Mouse (Mus musculus) heart, embryonic 16.5 days (tissue): Measurements from ENCODE around the gene Tcam1. TPM values are rescaled to one million over a fixed set of nuclear protein-coding genes. Genes with fewer than 3 reads are reported as not detected.

ENCODE experiments used
- ATAC-seq: fragments of 200-750 bp; cut with Nextera tagmentation; replicated peaks from 2 replicates; pipeline ENCODE4 v1.8.0; 2017; ENCODE audit warnings: moderate number of reproducible peaks; ENCODE audit not compliant: insufficient read depth, low FRiP score; ENCODE audit errors: extremely low read depth
- H3K27ac ChIP-seq: fragments of 300-500 bp; sonication (generic); 2 replicates; pipeline ENCODE4 v1.5.1; 2014; ENCODE audit warnings: mild to moderate bottlenecking, low read length, control low read depth, moderate library complexity
- H3K27me3 ChIP-seq: fragments of 300-500 bp; sonication (generic); 2 replicates; pipeline ENCODE4 v1.6.1; 2014; ENCODE audit warnings: low read length, mixed read lengths; ENCODE audit not compliant: control insufficient read depth, insufficient read depth
- H3K36me3 ChIP-seq: fragments of 300-500 bp; sonication (generic); 2 replicates; pipeline ENCODE4 v1.6.1; 2014; ENCODE audit not compliant: control insufficient read depth, insufficient read depth
- H3K4me1 ChIP-seq: fragments of 300-500 bp; sonication (generic); 2 replicates; pipeline ENCODE4 v1.6.1; 2014; ENCODE audit warnings: low read length, mixed read lengths; ENCODE audit not compliant: control insufficient read depth, insufficient read depth
- H3K4me2 ChIP-seq: fragments of 300-500 bp; sonication (generic); 2 replicates; pipeline ENCODE4 v1.6.1; 2014; ENCODE audit warnings: low read depth, mild to moderate bottlenecking, control low read depth, low read length
- H3K4me3 ChIP-seq: fragments of 300-500 bp; sonication (generic); 2 replicates; pipeline ENCODE4 v1.5.1; 2014; ENCODE audit warnings: mild to moderate bottlenecking, control low read depth, low read length
- H3K9ac ChIP-seq: fragments of 300-500 bp; sonication (generic); 2 replicates; pipeline ENCODE4 v1.6.1; 2014; ENCODE audit warnings: low read length, control low read depth
- H3K9me3 ChIP-seq: fragments of 300-500 bp; sonication (generic); replicated peaks from 2 replicates; pipeline ENCODE4 v1.6.1; 2016; ENCODE audit warnings: low read length; ENCODE audit not compliant: control insufficient read depth
- WGBS: fragments of 180-500 bp; shearing (Covaris S2); extraction: QIAGEN DNeasy Blood & Tissue Kit; methylation state at CpG from one replicate; pipeline ENCODE4 v1.1.7; 2014; 5-methylcytosine and 5-hydroxymethylcytosine counted together
- polyA plus RNA-seq: library from polyadenylated mRNA; unstranded; fragments of >200 nt; fragmentation: Nextera tagmentation; extraction: Ambion mirVana; gene quantifications from 2 replicates; pipeline ENCODE4 v1.2.1, GENCODE M21; 2015

Tcam1 gene
- polyA plus RNA-seq, 1 experiment from 2014 or later, result 0.05 TPM

- Histone ChIP-seq H3K27me3 (no peaks in the 10 kb centered on the region), H3K9ac (no peak overlapping the region), H3K36me3 (peaks cover 62% of the 10 kb centered on the region), H3K27ac (no peak overlapping the region), H3K4me3 (no peak overlapping the region), H3K4me1 (peaks cover 8% of the 10 kb centered on the region), H3K4me2 (no peak overlapping the region), H3K9me3 (no peaks in the 10 kb centered on the region)
- no peak for ATAC-seq
- 86% methylated on average over 9 of the region's 9 CpGs for WGBS
Observed at GRCm38 (mm10) chr11:106263963-106264362, 12.5 kb upstream of the Tcam1 start.

- no peak overlapping the region for H3K4me3 ChIP-seq
- H3K36me3 ChIP-seq, result peaks cover 58% of the 10 kb centered on the region
- H3K27ac ChIP-seq, result no peak overlapping the region
- no peak overlapping the region for H3K9ac ChIP-seq
- H3K4me2 ChIP-seq, result no peak overlapping the region
- WGBS, result 84% methylated on average over 15 of the region's 15 CpGs
- no peaks in the 10 kb centered on the region for H3K9me3 ChIP-seq
- H3K4me1 ChIP-seq, result peaks cover 12% of the 10 kb centered on the region
- ATAC-seq, result no peak
- H3K27me3 ChIP-seq, result no peaks in the 10 kb centered on the region
Observed at GRCm38 (mm10) chr11:106264988-106265387, 11.5 kb upstream of the Tcam1 start.

GRCm38 (mm10) chr11:106265570-106265969, 10.9 kb upstream of the Tcam1 start:
- no peak overlapping the region for H3K4me2 ChIP-seq

GRCm38 (mm10) chr11:106266431-106266830, 10.0 kb upstream of the Tcam1 start:
- Histone ChIP-seq H3K9me3 (no peaks in the 10 kb centered on the region), H3K4me2 (no peak overlapping the region), H3K27me3 (no peaks in the 10 kb centered on the region), H3K27ac (no peak overlapping the region), H3K9ac (no peak overlapping the region), H3K4me3 (no peak overlapping the region), H3K4me1 (peaks cover 20% of the 10 kb centered on the region), H3K36me3 (peaks cover 49% of the 10 kb centered on the region)
- no peak for ATAC-seq
- WGBS, result 92% methylated on average over 10 of the region's 10 CpGs

More at GRCm38 (mm10) chr11:106265570-106265969, 10.9 kb upstream of the Tcam1 start:
- no peak for ATAC-seq
- no peak overlapping the region for H3K27ac ChIP-seq
- no peak overlapping the region for H3K4me3 ChIP-seq
- no peaks in the 10 kb centered on the region for H3K9me3 ChIP-seq
- H3K9ac ChIP-seq, result no peak overlapping the region
- peaks cover 14% of the 10 kb centered on the region for H3K4me1 ChIP-seq
- no peaks in the 10 kb centered on the region for H3K27me3 ChIP-seq
- 85% methylated on average over 4 of the region's 4 CpGs for WGBS
- H3K36me3 ChIP-seq, result peaks cover 57% of the 10 kb centered on the region

- Histone ChIP-seq H3K4me2 (no peak overlapping the region), H3K9me3 (no peaks in the 10 kb centered on the region), H3K27ac (no peak overlapping the region), H3K4me1 (peaks cover 25% of the 10 kb centered on the region), H3K4me3 (no peak overlapping the region), H3K36me3 (peaks cover 40% of the 10 kb centered on the region), H3K9ac (no peak overlapping the region; the same call in 1 of the 2 replicates), H3K27me3 (no peaks in the 10 kb centered on the region)
- no peak for ATAC-seq
- WGBS, result 69% methylated on average over 15 of the region's 15 CpGs
Observed at GRCm38 (mm10) chr11:106267311-106267852, 9.1 kb upstream of the Tcam1 start.

- ATAC-seq, result no peak
- H3K27ac ChIP-seq, result no peak overlapping the region
- H3K36me3 ChIP-seq, result peaks cover 36% of the 10 kb centered on the region
- no peak overlapping the region for H3K4me2 ChIP-seq
- no peak overlapping the region for H3K4me3 ChIP-seq
- H3K27me3 ChIP-seq, result no peaks in the 10 kb centered on the region
- H3K9ac ChIP-seq, result no peak overlapping the region; the same call in 1 of the 2 replicates
- H3K4me1 ChIP-seq, result peaks cover 25% of the 10 kb centered on the region
- no peaks in the 10 kb centered on the region for H3K9me3 ChIP-seq
- WGBS, result 84% methylated on average over 5 of the region's 5 CpGs
Observed at GRCm38 (mm10) chr11:106267871-106268270, 8.6 kb upstream of the Tcam1 start.

- Histone ChIP-seq H3K4me3 (0 out of 2 replicates have a peak overlapping the region, but pooled peaks have one; percentile 6), H3K9me3 (no peaks in the 10 kb centered on the region), H3K36me3 (peaks cover 30% of the 10 kb centered on the region), H3K27ac (peak overlapping the region; percentile 67), H3K27me3 (no peaks in the 10 kb centered on the region), H3K9ac (peak overlapping the region; percentile 31), H3K4me2 (peak overlapping the region; percentile 39), H3K4me1 (peaks cover 25% of the 10 kb centered on the region)
- no peak for ATAC-seq
- WGBS, result 53% methylated on average over 8 of the region's 8 CpGs
Observed at GRCm38 (mm10) chr11:106268326-106269059, 8.0 kb upstream of the Tcam1 start.

GRCm38 (mm10) chr11:106269060-106269431, 7.4 kb upstream of the Tcam1 start:
- Histone ChIP-seq H3K4me3 (0 out of 2 replicates have a peak overlapping the region, but pooled peaks have one; percentile 6), H3K9me3 (no peaks in the 10 kb centered on the region), H3K4me2 (peak overlapping the region; percentile 39), H3K27ac (peak overlapping the region; percentile 67), H3K9ac (peak overlapping the region; percentile 31), H3K4me1 (peaks cover 25% of the 10 kb centered on the region), H3K36me3 (peaks cover 24% of the 10 kb centered on the region), H3K27me3 (no peaks in the 10 kb centered on the region)
- ATAC-seq, result no peak
- 42% methylated on average over 3 of the region's 3 CpGs for WGBS

- no peaks in the 10 kb centered on the region for H3K27me3 ChIP-seq
- peak overlapping the region; percentile 83 for H3K4me2 ChIP-seq
- H3K36me3 ChIP-seq, result peaks cover 7% of the 10 kb centered on the region
- no peak for ATAC-seq
- peak overlapping the region; percentile 98 for H3K4me3 ChIP-seq
- no peaks in the 10 kb centered on the region for H3K9me3 ChIP-seq
- peak overlapping the region; percentile 98 for H3K9ac ChIP-seq
- 27% methylated on average over 5 of the region's 5 CpGs for WGBS
- peaks cover 29% of the 10 kb centered on the region for H3K4me1 ChIP-seq
- H3K27ac ChIP-seq, result peak overlapping the region; percentile 94
Observed at GRCm38 (mm10) chr11:106271131-106271793, 5.2 kb upstream of the Tcam1 start.
